Mouse (Mus musculus) kidney, adult 2 months (tissue): ENCODE measurements at regions not wholly inside any gene's neighbourhood (a gene's known extent, or its start where the extent isn't known, plus 50 kb on each side); places are given as distances from the start of the nearest gene placed in this dataset.

Experiments
- CTCF ChIP-seq: fragments of 200-500 bp; conservative IDR thresholded peaks from 2 replicates; pipeline ENCODE4 v1.5.1; 2011; ENCODE audit warnings: low read depth, mild to moderate bottlenecking, control low read depth, low read length, moderate library complexity, mixed read lengths; ENCODE audit not compliant: insufficient read depth, insufficient read length
- POLR2A ChIP-seq: fragments of 200-500 bp; IDR thresholded peaks from one replicate; pipeline ENCODE4 v1.6.1; 2011; ENCODE audit warnings: low read depth, low read length, control low read depth

DNA sequence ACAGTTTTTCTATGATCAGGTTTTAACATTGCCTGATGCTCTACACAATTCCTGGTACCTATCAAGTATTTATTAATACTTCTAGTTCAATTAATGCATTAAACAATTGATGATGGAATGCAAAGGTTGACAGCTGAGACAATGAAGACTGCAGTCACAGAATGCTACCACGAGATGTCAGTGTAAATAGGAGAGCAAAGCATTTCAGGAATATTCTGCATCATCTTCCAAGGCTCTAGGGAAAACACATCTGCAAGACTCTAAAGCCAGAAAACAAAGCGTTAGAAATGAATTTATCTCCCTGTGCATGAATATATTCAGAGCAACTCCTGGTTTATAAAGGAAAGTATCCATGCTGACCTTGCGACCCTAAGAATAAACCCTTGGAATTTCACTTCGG lies 210.6 kb downstream of the Trib2 start:
- TF ChIP-seq CTCF (peak; percentile 34; the same call in 1 of the 2 replicates), POLR2A (no peak)
